Mouse (Mus musculus): Measurements from ENCODE around the gene Pcca. TPM values are rescaled to one million over a fixed set of nuclear protein-coding genes. Genes with fewer than 3 reads are reported as not detected.

Pcca gene
- total RNA-seq, 1 experiment, result 12.3 TPM

GRCm38 (mm10) chr14:122823791-122824190 is 289.7 kb downstream of the Pcca start:
- no peak for TF ChIP-seq MAFK (IDR thresholded peaks at IDR 0.05; ENCODE audit: insufficient read depth, low read depth, low read length)
- TF ChIP-seq CHD2 (IDR thresholded peaks at IDR 0.05; ENCODE audit: low read depth, low read length), result no peak
- no peak for TF ChIP-seq HCFC1 (IDR thresholded peaks at IDR 0.05; ENCODE audit: borderline replicate concordance, insufficient read depth, low read length)
- no peak for TF ChIP-seq ZC3H11A (IDR thresholded peaks at IDR 0.05; ENCODE audit: borderline replicate concordance, low read depth, low read length)
- no peak for TF ChIP-seq ZNF384 (IDR thresholded peaks at IDR 0.05; ENCODE audit: low read depth, low read length)
- in situ Hi-C loops (cut with MboI; ENCODE audit: low sequenced_read_pairs in 2 of 2, unreplicated experiment in 2 of 2), result no loop called here
- Histone ChIP-seq H3K4me1 (ENCODE audit: control insufficient read depth in 2 of 2, insufficient read depth in 2 of 2, low read length in 2 of 2, poor library complexity in 1 of 2) (no peaks in the 10 kb centered on the region), H3K27ac (ENCODE audit: insufficient read depth, low read depth, low read length, poor library complexity, severe bottlenecking) (no peak overlapping the region), H3K9me3 (ENCODE audit: control insufficient read depth, insufficient read depth, low read depth, low read length) (no peaks in the 10 kb centered on the region), H3K4me3 (ENCODE audit: insufficient read depth in 1 of 2, low read depth in 1 of 2, low read length in 2 of 2, poor library complexity in 1 of 2, severe bottlenecking in 1 of 2) (no peak overlapping the region), H3K36me3 (ENCODE audit: control insufficient read depth, insufficient read depth, low read length, poor library complexity, severe bottlenecking) (no peaks in the 10 kb centered on the region), H3K9ac (ENCODE audit: insufficient read depth, low read depth, low read length, poor library complexity, severe bottlenecking) (no peak overlapping the region)
- no peak for DNase-seq (ENCODE audit: low read depth, low spot score)

- TF ChIP-seq HCFC1 (IDR thresholded peaks at IDR 0.05; ENCODE audit: borderline replicate concordance, insufficient read depth, low read length), result no peak
- no peak for TF ChIP-seq MAFK (IDR thresholded peaks at IDR 0.05; ENCODE audit: insufficient read depth, low read depth, low read length)
- no peak for TF ChIP-seq ZNF384 (IDR thresholded peaks at IDR 0.05; ENCODE audit: low read depth, low read length)
- TF ChIP-seq CHD2 (IDR thresholded peaks at IDR 0.05; ENCODE audit: low read depth, low read length), result no peak
- no peak for TF ChIP-seq ZC3H11A (IDR thresholded peaks at IDR 0.05; ENCODE audit: borderline replicate concordance, low read depth, low read length)
- H3K4me3 ChIP-seq (ENCODE audit: insufficient read depth in 1 of 2, low read depth in 1 of 2, low read length in 2 of 2, poor library complexity in 1 of 2, severe bottlenecking in 1 of 2), result no peak overlapping the region
- H3K9ac ChIP-seq (ENCODE audit: insufficient read depth, low read depth, low read length, poor library complexity, severe bottlenecking), result no peak overlapping the region
- no peaks in the 10 kb centered on the region for H3K9me3 ChIP-seq (ENCODE audit: control insufficient read depth, insufficient read depth, low read depth, low read length)
- H3K4me1 ChIP-seq (ENCODE audit: control insufficient read depth in 2 of 2, insufficient read depth in 2 of 2, low read length in 2 of 2, poor library complexity in 1 of 2), result no peaks in the 10 kb centered on the region
- no peaks in the 10 kb centered on the region for H3K36me3 ChIP-seq (ENCODE audit: control insufficient read depth, insufficient read depth, low read length, poor library complexity, severe bottlenecking)
- no peak for DNase-seq (ENCODE audit: low read depth, low spot score)
- in situ Hi-C loops (cut with MboI; ENCODE audit: low sequenced_read_pairs in 2 of 2, unreplicated experiment in 2 of 2), result no loop called here
- no peak overlapping the region for H3K27ac ChIP-seq (ENCODE audit: insufficient read depth, low read depth, low read length, poor library complexity, severe bottlenecking)
These were observed 291.3 kb downstream of the Pcca start for GRCm38 (mm10) chr14:122825464-122825863.

GRCm38 (mm10) chr14:122830433-122830832 is 296.3 kb downstream of the Pcca start:
- Histone ChIP-seq H3K4me3 (ENCODE audit: insufficient read depth in 1 of 2, low read depth in 1 of 2, low read length in 2 of 2, poor library complexity in 1 of 2, severe bottlenecking in 1 of 2) (no peak overlapping the region), H3K9ac (ENCODE audit: insufficient read depth, low read depth, low read length, poor library complexity, severe bottlenecking) (no peak overlapping the region), H3K36me3 (ENCODE audit: control insufficient read depth, insufficient read depth, low read length, poor library complexity, severe bottlenecking) (no peaks in the 10 kb centered on the region), H3K4me1 (ENCODE audit: control insufficient read depth in 2 of 2, insufficient read depth in 2 of 2, low read length in 2 of 2, poor library complexity in 1 of 2) (no peaks in the 10 kb centered on the region), H3K27ac (ENCODE audit: insufficient read depth, low read depth, low read length, poor library complexity, severe bottlenecking) (no peak overlapping the region), H3K9me3 (ENCODE audit: control insufficient read depth, insufficient read depth, low read depth, low read length) (no peaks in the 10 kb centered on the region)
- DNase-seq (ENCODE audit: low read depth, low spot score), result no peak
- in situ Hi-C loops (cut with MboI; ENCODE audit: low sequenced_read_pairs in 2 of 2, unreplicated experiment in 2 of 2), result no loop called here
- TF ChIP-seq MAFK (IDR thresholded peaks at IDR 0.05; ENCODE audit: insufficient read depth, low read depth, low read length), result no peak
- no peak for TF ChIP-seq ZNF384 (IDR thresholded peaks at IDR 0.05; ENCODE audit: low read depth, low read length)
- TF ChIP-seq ZC3H11A (IDR thresholded peaks at IDR 0.05; ENCODE audit: borderline replicate concordance, low read depth, low read length), result no peak
- no peak for TF ChIP-seq CHD2 (IDR thresholded peaks at IDR 0.05; ENCODE audit: low read depth, low read length)
- no peak for TF ChIP-seq HCFC1 (IDR thresholded peaks at IDR 0.05; ENCODE audit: borderline replicate concordance, insufficient read depth, low read length)

- Histone ChIP-seq H3K36me3 (ENCODE audit: control insufficient read depth, insufficient read depth, low read length, poor library complexity, severe bottlenecking) (no peaks in the 10 kb centered on the region), H3K27ac (ENCODE audit: insufficient read depth, low read depth, low read length, poor library complexity, severe bottlenecking) (no peak overlapping the region), H3K4me1 (ENCODE audit: control insufficient read depth in 2 of 2, insufficient read depth in 2 of 2, low read length in 2 of 2, poor library complexity in 1 of 2) (no peaks in the 10 kb centered on the region), H3K9ac (ENCODE audit: insufficient read depth, low read depth, low read length, poor library complexity, severe bottlenecking) (no peak overlapping the region), H3K9me3 (ENCODE audit: control insufficient read depth, insufficient read depth, low read depth, low read length) (no peaks in the 10 kb centered on the region), H3K4me3 (ENCODE audit: insufficient read depth in 1 of 2, low read depth in 1 of 2, low read length in 2 of 2, poor library complexity in 1 of 2, severe bottlenecking in 1 of 2) (no peak overlapping the region)
- no peak for DNase-seq (ENCODE audit: low read depth, low spot score)
- in situ Hi-C loops (cut with MboI; ENCODE audit: low sequenced_read_pairs in 2 of 2, unreplicated experiment in 2 of 2), result no loop called here
- TF ChIP-seq CHD2 (IDR thresholded peaks at IDR 0.05; ENCODE audit: low read depth, low read length), result no peak
These were observed 299.5 kb downstream of the Pcca start for GRCm38 (mm10) chr14:122833666-122834065.

GRCm38 (mm10) chr14:122834753-122835152 is 300.6 kb downstream of the Pcca start:
- in situ Hi-C loops (cut with MboI; ENCODE audit: low sequenced_read_pairs in 2 of 2, unreplicated experiment in 2 of 2), result no loop called here

More at GRCm38 (mm10) chr14:122834753-122835152, 300.6 kb downstream of the Pcca start:
- H3K27ac ChIP-seq (ENCODE audit: insufficient read depth, low read depth, low read length, poor library complexity, severe bottlenecking), result no peak overlapping the region
- no peak overlapping the region for H3K9ac ChIP-seq (ENCODE audit: insufficient read depth, low read depth, low read length, poor library complexity, severe bottlenecking)
- H3K4me1 ChIP-seq (ENCODE audit: control insufficient read depth in 2 of 2, insufficient read depth in 2 of 2, low read length in 2 of 2, poor library complexity in 1 of 2), result no peaks in the 10 kb centered on the region
- no peak for DNase-seq (ENCODE audit: low read depth, low spot score)
- H3K4me3 ChIP-seq (ENCODE audit: insufficient read depth in 1 of 2, low read depth in 1 of 2, low read length in 2 of 2, poor library complexity in 1 of 2, severe bottlenecking in 1 of 2), result no peak overlapping the region
- H3K9me3 ChIP-seq (ENCODE audit: control insufficient read depth, insufficient read depth, low read depth, low read length), result no peaks in the 10 kb centered on the region
- TF ChIP-seq HCFC1 (IDR thresholded peaks at IDR 0.05; ENCODE audit: borderline replicate concordance, insufficient read depth, low read length) (no peak), ZNF384 (IDR thresholded peaks at IDR 0.05; ENCODE audit: low read depth, low read length) (no peak), CHD2 (IDR thresholded peaks at IDR 0.05; ENCODE audit: low read depth, low read length) (no peak), MAFK (IDR thresholded peaks at IDR 0.05; ENCODE audit: insufficient read depth, low read depth, low read length) (no peak), ZC3H11A (IDR thresholded peaks at IDR 0.05; ENCODE audit: borderline replicate concordance, low read depth, low read length) (no peak)
- H3K36me3 ChIP-seq (ENCODE audit: control insufficient read depth, insufficient read depth, low read length, poor library complexity, severe bottlenecking), result no peaks in the 10 kb centered on the region

All from ES-E14 (cell line).